Mouse (Mus musculus) R1 (cell line): ENCODE measurements around the gene Itgb5.

Source experiments
- DNase-seq: peaks from one replicate; pipeline ENCODE4 v3.0.0-alpha.2; 2018; ENCODE audit warnings: low read depth, low spot score

Itgb5 gene

DNA sequence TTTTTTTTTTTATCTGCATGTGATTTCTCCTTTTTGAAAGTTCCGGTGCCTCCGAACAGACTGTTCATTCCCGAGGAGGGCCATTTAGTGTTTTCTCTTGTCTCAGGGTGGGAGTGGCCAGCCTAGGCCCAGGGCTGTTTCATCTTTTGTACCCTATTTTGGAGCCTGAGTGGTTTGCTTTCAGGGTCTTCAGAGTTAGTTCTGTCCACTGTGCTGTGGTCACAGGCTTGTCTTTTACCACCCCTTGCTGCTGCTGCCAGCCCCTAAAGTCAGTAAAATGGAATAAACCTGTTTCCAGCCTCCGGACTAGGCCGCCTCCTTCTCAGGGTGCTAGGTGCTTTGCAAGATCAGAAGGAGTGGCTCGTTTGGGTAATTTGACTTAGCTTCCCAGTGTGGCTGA, 2.6 kb downstream of the Itgb5 start:
- no peak for DNase-seq

DNA sequence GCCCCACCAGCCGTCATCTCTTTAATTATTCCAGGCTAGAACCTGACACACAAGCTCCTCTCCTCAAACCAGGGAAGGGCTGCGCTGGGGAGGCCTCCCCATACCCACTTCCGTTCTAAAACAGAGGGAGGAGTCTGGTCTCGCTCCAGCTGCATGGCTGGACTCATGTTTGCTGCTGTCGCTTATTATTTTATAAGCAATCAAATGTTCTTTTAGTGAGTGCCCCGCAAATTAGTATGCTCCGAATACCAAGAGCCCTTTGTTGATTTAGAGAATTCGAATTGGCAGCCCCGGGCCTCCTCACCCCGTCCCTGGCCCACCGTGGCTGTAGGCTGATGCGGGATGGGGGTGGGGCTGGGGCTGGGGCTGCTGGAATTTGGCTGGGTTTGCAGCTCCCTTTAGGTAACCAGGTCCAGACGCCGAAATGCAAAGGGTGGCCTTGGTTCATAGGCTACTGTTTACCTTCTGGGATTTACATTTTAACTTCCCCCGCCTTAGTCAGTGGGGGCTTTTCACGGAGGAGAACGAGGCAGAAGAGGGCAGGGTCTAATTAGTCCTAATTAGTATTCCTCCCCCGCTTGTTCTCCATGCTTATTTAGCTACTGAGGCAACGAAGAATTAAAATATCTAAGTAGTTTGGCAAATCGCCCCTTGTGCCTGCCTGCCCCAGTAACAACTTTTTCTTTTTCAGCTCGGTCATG, 3.4 kb downstream of the Itgb5 start:
- DNase-seq: peak; percentile 68

DNA sequence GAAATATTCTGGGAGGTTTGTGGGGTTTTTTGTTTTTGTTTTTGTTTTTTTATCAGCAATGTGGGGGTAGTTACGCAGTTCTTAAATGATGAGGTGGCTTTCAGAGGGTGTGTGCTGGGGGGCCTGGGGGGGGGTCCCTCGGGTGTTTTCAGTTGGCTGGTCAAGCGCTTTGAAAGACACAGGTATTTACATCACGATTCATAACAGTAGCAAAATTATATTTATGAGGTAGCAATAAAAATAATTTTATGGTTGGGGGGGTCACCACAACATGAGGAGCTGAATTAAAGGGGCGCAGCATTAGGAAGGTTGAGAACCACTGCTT, 3.9 kb downstream of the Itgb5 start:
- no peak for DNase-seq

DNA sequence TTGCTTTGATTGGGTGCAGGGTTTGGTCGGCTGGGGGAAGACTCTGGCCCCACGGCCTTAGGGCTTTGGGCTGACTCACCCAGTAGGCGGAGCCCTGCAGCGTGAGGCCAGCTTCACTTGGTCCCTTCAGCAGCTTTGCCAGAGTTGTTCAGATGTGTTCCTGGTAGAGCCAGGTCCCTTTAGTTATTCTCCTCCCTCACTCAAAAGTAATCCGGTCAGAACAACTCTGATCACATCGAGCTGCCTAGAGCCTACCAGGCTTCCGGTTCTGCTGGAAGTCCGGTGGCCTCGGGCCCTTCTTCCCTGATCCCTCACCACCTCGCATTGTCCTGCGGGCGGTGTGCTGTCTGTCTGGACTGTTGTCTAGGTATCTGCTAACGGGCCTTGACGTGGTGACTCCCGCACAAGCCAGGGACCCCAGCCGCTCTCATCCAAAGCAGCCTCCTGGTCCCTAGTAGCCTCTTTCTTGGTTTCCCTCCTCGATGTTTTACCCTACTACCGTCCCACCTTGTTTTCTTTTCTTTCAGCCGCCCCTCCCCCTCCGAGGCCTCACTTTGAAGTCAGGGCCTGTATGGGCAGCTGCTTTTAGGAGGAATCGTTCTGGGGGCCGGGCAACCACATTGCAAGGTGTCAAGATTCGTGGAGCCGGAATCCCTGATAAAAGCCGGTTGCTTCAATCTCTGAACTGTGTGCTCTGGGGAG, 4.5 kb downstream of the Itgb5 start:
- DNase-seq: peak; percentile 72

DNA sequence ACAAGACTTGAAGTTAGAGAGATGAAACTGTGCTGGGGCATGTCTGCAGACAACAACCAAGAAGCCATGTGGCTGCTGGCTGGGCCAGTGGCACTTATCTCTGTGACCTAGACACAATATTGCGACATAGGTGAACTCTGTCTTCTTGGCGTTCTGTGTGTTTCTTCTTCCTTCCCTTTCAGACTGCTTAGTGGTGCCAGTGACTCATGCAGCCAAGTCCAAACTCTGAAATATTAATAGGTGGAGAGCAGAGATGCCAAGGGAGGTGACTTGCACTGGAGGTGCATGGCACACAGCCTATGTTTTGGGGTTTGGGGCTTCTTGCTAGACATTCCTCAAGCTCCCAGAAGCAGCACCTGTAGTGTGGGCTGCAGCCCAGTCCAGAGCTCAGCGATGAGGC, 7.2 kb downstream of the Itgb5 start:
- no peak for DNase-seq

DNA sequence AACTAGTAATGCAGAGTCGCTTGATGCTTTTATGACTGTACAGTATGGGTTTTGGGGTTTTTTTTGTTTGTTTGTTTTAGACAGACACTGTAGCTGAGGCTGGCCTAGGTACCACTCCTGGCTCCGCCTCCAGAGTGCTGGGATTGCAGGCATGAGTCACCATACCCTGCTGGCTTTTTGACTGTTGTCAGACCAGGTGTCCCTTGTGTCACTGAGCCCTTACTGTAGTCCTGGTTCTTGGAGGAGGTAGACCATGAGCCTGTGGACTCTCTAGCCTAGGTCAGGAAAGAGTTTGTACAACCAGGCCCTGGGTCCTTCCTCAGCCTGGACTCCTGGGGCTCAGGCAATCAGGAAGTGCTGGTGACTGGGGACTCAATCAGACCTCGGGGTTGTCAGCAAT, 7.7 kb downstream of the Itgb5 start:
- DNase-seq: no peak

DNA sequence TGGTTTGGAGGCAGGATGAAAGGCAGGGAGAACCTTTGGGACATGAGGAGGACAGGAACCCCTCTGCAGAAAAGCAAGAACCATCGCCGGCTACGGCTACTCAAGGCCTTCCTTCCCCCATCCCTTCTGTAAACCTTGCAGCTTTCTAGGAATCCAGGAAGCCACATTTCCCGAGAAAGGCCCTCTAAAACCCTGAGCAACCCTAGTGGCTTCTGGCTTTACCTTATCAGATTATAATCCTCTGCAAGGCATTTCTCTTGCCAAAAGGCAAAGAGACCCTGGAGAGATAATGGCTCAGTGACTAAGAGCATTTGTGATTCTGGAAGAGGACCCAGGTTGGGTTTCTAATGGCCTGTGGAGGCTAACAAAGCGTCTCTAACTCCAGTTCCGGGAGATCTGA, 11.2 kb downstream of the Itgb5 start:
- DNase-seq: peak; percentile 40

DNA sequence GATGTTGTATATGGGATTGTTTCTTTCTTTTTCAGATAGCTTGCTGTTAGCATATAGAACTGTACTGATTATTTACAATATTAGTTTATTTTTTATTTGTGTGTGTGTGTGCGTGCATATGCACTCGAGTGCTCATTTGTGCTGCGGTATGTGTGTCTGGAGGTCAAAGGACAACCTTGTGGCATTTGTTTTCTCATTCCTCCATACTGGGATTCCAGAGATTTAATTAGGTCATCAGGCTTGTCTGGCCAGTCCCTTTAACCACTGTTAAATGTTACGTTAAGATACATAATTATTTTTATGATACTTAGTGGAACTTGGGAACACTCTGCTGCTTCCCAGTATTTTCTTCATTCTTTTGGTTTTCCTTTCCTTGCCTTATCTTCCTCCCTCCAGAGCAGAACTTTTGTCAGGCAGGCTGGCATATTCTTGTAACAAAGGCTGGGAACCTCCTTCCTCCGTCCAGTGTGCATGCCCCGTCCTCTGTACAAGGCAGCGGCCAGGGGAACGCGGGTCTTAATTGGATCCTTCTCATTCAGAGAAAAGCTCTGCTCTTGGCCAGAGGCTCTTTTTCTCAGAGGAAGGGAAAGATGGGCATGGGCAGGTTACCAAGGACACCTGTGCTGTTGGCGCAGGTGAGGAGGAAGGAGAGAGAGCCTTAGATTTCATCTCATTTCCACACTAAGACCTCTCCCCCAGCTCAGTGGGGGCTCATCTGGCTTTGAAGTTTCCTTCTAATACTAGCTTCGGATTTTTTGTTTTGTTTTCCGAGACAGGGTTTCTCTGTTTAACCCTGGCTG, 12.8 kb downstream of the Itgb5 start:
- no peak for DNase-seq

DNA sequence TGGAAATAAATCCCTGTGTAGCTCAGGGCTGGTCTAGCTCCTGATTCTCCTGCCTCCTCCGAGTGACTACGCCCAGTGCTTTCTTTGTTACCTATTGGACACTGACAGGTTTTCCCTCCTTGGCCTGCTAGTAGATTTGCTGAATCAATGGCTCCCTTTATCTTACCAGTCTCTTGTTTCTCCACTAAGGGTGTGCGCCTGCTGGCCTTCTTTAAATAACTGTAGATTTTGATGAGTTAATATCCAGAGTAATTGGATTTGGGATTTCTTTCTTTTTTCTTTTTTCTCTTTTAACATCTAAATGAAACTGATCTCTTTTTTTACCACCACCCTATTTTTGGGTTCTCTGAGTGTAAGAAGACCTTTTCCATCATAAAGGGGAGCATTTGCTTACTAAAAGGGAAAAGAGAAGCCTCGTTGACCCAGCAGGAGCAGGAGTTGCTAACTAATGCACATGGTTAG, 14.7 kb downstream of the Itgb5 start:
- peak; percentile 98 for DNase-seq

DNA sequence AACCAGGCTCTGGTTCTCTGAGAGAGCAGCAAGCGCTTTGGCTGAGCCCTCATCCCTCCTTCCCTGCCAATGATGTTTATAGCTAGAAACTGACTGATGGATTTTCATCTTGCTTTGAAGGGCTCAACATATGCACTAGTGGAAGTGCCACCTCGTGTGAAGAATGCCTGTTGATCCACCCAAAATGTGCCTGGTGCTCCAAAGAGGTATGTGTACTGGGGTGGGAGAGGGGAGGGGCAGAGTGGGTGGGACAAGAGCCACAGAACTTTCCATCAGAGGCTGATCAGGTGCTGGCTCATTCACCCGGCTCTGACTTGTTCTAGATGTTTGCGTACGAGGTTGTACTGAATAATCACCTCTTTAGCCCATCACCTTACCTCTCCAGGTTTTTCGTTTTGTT, 15.4 kb downstream of the Itgb5 start:
- peak; percentile 81 for DNase-seq

DNA sequence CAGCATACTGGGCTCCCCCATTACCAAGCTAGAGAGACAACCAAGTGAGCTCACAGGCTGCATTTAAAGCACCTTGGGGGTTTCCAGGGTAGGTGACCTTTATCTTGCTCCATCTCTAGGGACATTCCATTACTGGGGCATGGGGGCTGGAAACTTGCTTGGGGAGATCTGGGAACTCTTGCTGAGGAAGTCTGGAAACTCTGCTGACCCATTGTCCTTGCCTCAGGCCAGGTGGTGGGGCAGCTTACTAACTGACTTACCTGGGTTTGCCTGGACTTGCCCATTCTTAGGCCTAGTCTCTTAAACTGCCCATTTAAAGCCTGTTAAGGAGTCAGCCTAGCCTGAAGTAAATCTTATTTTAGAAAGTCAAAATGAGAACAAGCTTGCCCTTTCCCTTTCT, 23.8 kb downstream of the Itgb5 start:
- no peak for DNase-seq

DNA sequence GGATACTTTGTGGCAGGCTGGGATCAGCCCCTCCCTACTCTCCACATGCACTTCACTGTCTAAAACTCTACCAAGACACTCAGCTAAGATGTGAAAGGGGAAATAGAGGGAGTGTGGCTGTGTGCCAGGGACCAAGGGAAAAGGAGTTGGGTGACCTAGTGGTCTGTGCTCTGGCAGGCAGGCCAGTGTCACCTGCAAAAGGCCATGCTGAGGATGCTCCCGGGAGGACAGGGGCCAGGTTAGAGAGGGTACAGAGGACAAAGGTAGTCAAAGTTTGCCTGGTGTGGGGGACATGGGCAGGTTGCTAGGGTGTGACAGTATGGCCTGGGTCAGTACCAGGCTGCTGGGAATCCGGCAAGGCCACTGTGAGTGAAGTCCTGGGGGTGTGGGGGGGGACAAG, 29.3 kb downstream of the Itgb5 start:
- DNase-seq: no peak

DNA sequence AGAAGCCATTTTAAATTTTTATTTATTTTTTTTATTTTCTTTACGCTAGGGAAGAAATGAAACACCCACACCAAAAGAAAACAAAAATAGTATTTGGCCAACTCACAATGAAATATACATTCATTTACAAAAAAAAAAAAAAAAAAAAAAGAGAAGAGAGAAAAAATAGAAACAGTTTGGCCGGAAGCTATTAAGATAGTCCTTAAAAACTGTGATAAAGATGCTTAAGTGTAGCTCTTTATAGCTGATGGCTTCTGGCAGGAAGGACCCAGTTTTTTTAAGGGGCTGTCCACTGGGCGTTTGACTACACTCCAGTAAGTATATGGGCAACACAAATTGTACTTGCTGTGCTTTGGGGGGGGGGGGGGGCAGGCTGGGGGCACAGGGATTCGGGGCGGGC, 29.9 kb downstream of the Itgb5 start:
- DNase-seq: no peak

DNA sequence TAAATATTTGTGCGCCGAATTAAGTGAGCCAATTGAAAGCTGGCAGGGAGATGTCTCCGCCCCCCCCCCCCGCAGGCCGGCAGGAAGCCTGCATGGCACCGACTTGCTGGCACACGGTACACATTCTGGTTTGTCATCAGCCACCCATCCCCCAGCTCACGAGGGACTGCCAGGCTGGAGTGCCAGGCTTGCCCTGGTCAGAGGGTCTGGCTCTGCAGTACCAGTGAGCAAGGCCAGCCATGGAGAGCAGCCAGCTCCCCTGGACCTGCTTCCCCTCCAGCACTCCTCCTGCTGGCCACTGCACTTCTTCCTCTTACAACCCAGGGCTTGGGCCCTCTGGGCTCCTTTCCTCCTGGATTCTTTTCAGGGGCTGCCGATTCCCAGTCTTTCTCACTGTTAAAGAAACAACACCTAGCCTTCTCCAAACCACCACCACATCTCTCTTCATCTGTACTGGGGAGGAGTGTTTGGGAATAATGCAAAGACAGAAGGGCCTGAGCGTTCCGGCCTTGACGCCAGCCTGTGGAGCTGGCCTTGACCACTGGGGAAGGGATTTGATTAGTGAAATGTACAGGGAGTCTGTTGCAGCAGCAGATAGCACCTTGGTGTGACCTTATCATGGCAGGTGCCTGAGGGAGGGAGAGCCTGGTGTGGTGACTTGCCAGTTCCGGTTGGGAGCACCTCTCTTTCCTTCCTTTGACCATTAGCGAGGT, 30.7 kb downstream of the Itgb5 start:
- DNase-seq: no peak

DNA sequence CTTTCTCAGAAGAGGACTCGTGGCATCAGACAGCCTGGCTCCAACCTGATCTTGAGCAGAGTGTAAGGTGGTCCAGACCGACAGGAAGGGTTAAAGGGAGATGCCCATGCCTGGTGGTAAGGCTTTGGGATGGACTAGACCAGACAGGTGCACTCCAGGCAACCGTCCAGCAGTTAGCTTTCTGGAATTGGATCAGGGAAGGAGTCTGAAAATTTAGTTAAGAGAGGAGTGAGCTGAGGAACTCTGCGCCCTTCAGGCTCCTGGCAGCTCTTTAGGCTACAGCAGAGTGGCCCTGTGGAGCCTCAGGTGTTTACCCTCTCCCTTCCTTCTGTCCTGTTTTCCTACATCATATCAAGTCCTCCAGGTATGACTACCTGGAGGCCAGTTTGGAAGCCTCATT, 32.9 kb downstream of the Itgb5 start:
- DNase-seq: no peak

DNA sequence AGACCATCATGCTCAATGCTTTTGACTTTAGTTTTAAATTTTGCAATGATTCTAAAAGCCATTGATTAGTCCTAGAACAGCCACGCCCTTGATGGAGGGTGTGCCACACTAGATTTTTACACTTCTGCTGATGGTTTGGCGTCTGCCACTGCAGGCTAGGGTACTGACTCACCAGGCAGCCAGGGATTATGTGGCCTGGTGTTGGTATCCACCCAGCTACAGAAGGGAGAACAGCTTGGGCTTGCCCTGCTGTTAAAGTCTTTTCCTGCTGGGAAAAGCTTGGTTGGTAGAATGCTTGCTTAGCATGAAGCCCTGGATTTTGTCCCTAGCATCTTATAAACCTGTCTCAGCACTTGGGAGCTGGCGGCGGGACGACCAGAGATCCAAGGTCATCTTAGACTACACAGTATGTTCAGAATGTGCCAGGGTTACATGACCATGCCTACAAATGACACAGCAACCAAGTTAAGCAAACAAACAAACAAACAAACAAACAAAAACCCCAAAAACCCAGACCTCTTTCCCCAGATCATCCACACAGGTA, 33.8 kb downstream of the Itgb5 start:
- DNase-seq: no peak

DNA sequence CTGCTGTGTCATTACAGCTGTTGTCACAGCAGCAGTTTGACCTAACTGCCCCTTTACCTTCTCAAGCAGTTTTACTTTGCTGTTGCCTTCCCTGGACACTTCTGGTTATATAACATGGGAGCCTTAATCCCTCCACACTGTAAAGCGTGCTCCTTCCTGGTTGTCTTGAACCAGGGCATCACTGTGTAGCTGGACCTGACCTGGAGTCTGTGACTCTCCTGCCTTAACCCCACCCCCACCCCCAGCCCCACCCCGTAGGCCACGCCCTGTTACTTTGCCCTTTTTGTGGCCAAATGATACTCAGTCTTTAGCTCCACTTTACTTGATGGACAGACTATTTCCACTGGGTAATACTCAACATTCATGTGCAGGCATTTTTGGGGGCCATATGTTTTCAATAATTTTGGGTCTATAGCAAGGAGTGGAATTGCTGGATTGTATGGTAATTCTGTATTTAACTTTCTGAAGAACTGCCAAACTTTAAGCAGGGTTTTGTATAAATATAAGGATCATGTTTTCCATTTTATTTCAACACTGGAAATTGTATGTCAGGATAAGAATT, 40.8 kb downstream of the Itgb5 start:
- no peak for DNase-seq

DNA sequence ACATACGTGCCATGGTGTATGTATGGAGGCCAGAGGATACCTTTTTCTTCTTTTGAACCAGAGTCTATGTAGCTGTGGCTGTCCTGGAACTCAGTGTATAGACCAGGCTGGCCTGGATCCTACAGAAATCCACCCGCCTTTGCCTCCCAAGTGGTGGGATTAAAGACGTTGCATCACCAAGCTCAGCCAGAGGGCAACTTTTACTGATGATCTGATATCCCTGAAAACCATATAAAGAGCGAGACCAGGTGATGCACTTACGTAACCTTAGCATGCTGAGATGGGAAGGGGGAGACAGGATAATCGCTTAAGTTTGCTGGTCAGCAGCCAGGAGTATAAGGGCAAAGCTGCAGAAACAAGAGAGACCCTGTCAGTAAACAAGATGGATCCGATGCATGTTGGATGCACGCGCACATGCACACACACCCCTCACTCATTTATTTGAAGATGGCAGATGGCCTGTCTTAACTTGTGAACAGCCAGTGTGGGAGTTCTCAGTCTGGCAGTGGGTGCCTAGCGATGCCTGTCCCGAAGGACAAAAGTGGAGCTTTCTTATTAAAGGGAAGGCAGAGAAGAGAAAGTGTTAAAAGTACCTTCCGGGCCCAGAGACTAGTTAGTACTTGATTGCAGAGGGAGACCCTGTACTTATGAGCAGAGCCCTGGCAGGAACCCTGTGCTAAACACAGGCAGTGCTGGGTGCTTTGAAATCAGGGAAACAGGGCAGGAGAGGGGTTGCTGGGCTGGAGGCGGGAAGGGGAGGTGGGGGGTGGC, 41.7 kb downstream of the Itgb5 start:
- DNase-seq: no peak

DNA sequence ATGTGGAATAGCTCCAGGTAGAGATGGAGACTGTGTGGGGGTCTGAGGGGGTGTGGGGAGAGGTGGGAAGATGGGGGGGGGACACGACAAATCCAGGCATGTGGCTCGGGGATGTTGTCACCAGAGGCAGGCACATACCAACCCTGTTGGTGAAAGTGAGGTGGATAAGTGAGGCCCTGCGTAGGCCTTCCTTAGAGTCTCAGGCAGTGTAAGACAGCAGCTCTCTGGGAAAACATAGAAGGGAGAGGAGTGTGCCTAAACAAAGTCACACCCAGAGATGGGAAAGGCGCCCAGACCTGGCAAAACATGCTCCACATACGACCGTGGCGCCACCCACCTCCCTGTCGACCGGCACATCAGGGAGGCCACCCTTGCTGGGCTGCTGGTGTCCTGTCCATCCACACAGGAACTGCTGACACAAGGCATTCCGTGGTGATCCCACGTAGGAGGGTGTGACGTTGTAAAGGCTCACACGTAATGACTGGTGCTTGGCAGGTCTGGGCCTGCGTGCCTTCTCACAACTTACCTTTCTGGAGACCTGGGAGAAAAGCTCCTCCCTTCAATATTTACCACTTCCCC, 42.5 kb downstream of the Itgb5 start:
- no peak for DNase-seq

DNA sequence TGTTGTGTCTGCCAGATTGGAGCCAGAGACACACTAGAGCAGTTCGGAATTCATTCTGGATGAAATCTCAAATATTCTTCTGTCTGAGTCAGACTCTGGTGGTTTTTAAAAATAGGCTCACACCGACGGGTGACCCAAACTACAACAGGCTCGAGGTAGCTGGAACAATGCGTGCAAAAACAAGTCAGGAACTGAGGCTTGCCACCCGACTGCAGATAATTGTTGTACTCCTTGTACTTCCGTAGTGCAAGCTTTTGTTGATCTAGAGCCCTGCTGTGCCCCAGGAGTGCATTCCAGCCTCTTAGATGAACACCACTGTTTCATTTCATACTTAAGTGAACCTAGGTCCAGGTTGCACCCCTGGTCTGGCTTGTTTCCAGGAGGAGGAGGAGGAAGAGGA, 43.8 kb downstream of the Itgb5 start:
- peak; percentile 62 for DNase-seq
